Mouse (Mus musculus) liver, embryonic 12.5 days (tissue): Measurements from ENCODE around the gene Lzts2. TPM values are rescaled to one million over a fixed set of nuclear protein-coding genes. Genes with fewer than 3 reads are reported as not detected.

Experiments used
- polyA plus RNA-seq: library from polyadenylated mRNA; unstranded; fragments of >200 nt; fragmentation: Nextera tagmentation; extraction: Ambion mirVana; gene quantifications from 2 replicates; pipeline ENCODE4 v1.2.1, GENCODE M21; 2016

The Lzts2 gene
- polyA plus RNA-seq, 1 experiment from 2014 or later = 18.3 TPM

Other genes with a start within 250 kb of the Lzts2 start
- gene Slf2, start 83.3 kb upstream of the Lzts2 start, polyA plus RNA-seq = 25.8 and 27.2 TPM in 2 replicates
- gene Sema4g, start 25.3 kb upstream of the Lzts2 start, polyA plus RNA-seq = 2.4 TPM in 2 replicates
- 18.5 and 20.9 TPM in 2 replicates for gene Twnk, start 8.8 kb upstream of the Lzts2 start, polyA plus RNA-seq
- gene Mrpl43, start 8.0 kb upstream of the Lzts2 start, polyA plus RNA-seq = 45.8 and 47.6 TPM in 2 replicates
- gene Pdzd7, start 31.3 kb downstream of the Lzts2 start, polyA plus RNA-seq = not detected in 2 replicates
- gene Sfxn3, start 33.1 kb downstream of the Lzts2 start, polyA plus RNA-seq = 4.1 TPM in 2 replicates
- 0.18 and 0.35 TPM in 2 replicates for gene Kazald1, start 60.8 kb downstream of the Lzts2 start, polyA plus RNA-seq
- not detected in 2 replicates for gene Tlx1, start 136.3 kb downstream of the Lzts2 start, polyA plus RNA-seq
- 0.07 and 0.08 TPM in 2 replicates for gene Lbx1, start 221.4 kb downstream of the Lzts2 start, polyA plus RNA-seq